Mouse (Mus musculus) left cerebral cortex, adult 18-20 months (tissue): ENCODE measurements at regions not wholly inside any gene's neighbourhood (a gene's known extent, or its start where the extent isn't known, plus 50 kb on each side); places are given as distances from the start of the nearest gene placed in this dataset.

Source experiments
- DNase-seq, 2 experiments: peaks; one replicate each; pipeline ENCODE4 v3.0.0; 2021 to 2022; ENCODE audit warnings: low spot score in 2 of 2, mixed read lengths in 1 of 2

- no peak for DNase-seq
Measured at GRCm38 (mm10) chr12:95558706-95559406, 133.2 kb upstream of the Flrt2 start.

- DNase-seq, result no peak
Measured at GRCm38 (mm10) chr12:95563431-95563830, 128.6 kb upstream of the Flrt2 start.

- DNase-seq, result peak in 1 of 2 experiments; percentile 3
Measured at GRCm38 (mm10) chr12:95576772-95577171, 115.3 kb upstream of the Flrt2 start.

GRCm38 (mm10) chr12:95589011-95589410 is 103.0 kb upstream of the Flrt2 start:
- no peak for DNase-seq

GRCm38 (mm10) chr12:95619281-95619680 is 72.7 kb upstream of the Flrt2 start:
- DNase-seq, result no peak

GRCm38 (mm10) chr12:95631029-95631428 is 61.0 kb upstream of the Flrt2 start:
- DNase-seq, result peak; percentile 43 to 47

- no peak for DNase-seq
Measured at GRCm38 (mm10) chr12:95636647-95637046, 55.4 kb upstream of the Flrt2 start.

- no peak for DNase-seq
Measured at GRCm38 (mm10) chr12:95639892-95640291, 52.1 kb upstream of the Flrt2 start.

GRCm38 (mm10) chr12:95641628-95642027 is 50.4 kb upstream of the Flrt2 start:
- no peak for DNase-seq
